Mouse (Mus musculus): Measurements from ENCODE around the gene Snap91. TPM values are rescaled to one million over a fixed set of nuclear protein-coding genes. Genes with fewer than 3 reads are reported as not detected.

The Snap91 gene
- total RNA-seq, 4 experiments from 2014 or later = 0.24 to 0.56 (median 0.24) TPM

- no peak for DNase-seq (ENCODE audit: low spot score in 2 of 2)
Measured at GRCm38 (mm10) chr9:86814340-86814739, 66.1 kb downstream of the Snap91 start.

GRCm38 (mm10) chr9:86813327-86813726 is 67.1 kb downstream of the Snap91 start:
- no peak for DNase-seq (ENCODE audit: low spot score in 2 of 2)

GRCm38 (mm10) chr9:86810696-86811232 is 69.7 kb downstream of the Snap91 start:
- DNase-seq (ENCODE audit: low spot score in 2 of 2) = no peak

- DNase-seq (ENCODE audit: low spot score in 2 of 2) = no peak
Measured at GRCm38 (mm10) chr9:86810213-86810612, 70.2 kb downstream of the Snap91 start.

- DNase-seq (ENCODE audit: low spot score in 2 of 2) = no peak
Measured at GRCm38 (mm10) chr9:86800600-86801163, 79.8 kb downstream of the Snap91 start.

GRCm38 (mm10) chr9:86799099-86799498 is 81.4 kb downstream of the Snap91 start:
- no peak for DNase-seq (ENCODE audit: low spot score in 2 of 2)

GRCm38 (mm10) chr9:86798686-86799085 is 81.8 kb downstream of the Snap91 start:
- DNase-seq (ENCODE audit: low spot score in 2 of 2) = no peak

GRCm38 (mm10) chr9:86798129-86798528 is 82.3 kb downstream of the Snap91 start:
- no peak for DNase-seq (ENCODE audit: low spot score in 2 of 2)

- DNase-seq (ENCODE audit: low spot score in 2 of 2) = no peak
Measured at GRCm38 (mm10) chr9:86797553-86797952, 82.9 kb downstream of the Snap91 start.

- DNase-seq (ENCODE audit: low spot score in 2 of 2) = no peak
Measured at GRCm38 (mm10) chr9:86795236-86795635, 85.2 kb downstream of the Snap91 start.

- DNase-seq (ENCODE audit: low spot score in 2 of 2) = no peak
Measured at GRCm38 (mm10) chr9:86791927-86792326, 88.5 kb downstream of the Snap91 start.

GRCm38 (mm10) chr9:86789186-86789585 is 91.3 kb downstream of the Snap91 start:
- no peak for DNase-seq (ENCODE audit: low spot score in 2 of 2)

GRCm38 (mm10) chr9:86782836-86783235 is 97.6 kb downstream of the Snap91 start:
- DNase-seq (ENCODE audit: low spot score in 2 of 2) = no peak

GRCm38 (mm10) chr9:86781426-86781825 is 99.0 kb downstream of the Snap91 start:
- DNase-seq (ENCODE audit: low spot score in 2 of 2) = no peak

- no peak for DNase-seq (ENCODE audit: low spot score in 2 of 2)
Measured at GRCm38 (mm10) chr9:86778212-86778611, 102.2 kb downstream of the Snap91 start.

GRCm38 (mm10) chr9:86777309-86777708 is 103.1 kb downstream of the Snap91 start:
- no peak for DNase-seq (ENCODE audit: low spot score in 2 of 2)

- no peak for DNase-seq (ENCODE audit: low spot score in 2 of 2)
Measured at GRCm38 (mm10) chr9:86775374-86775773, 105.1 kb downstream of the Snap91 start.

- no peak for DNase-seq (ENCODE audit: low spot score in 2 of 2)
Measured at GRCm38 (mm10) chr9:86773996-86774395, 106.5 kb downstream of the Snap91 start.

- no peak for DNase-seq (ENCODE audit: low spot score in 2 of 2)
Measured at GRCm38 (mm10) chr9:86772897-86773296, 107.6 kb downstream of the Snap91 start.

GRCm38 (mm10) chr9:86766991-86767390 is 113.5 kb downstream of the Snap91 start:
- DNase-seq (ENCODE audit: low spot score in 2 of 2) = no peak

- no peak for DNase-seq (ENCODE audit: low spot score in 2 of 2)
Measured at GRCm38 (mm10) chr9:86764002-86764401, 116.5 kb downstream of the Snap91 start.

GRCm38 (mm10) chr9:86762477-86763376 is 117.7 kb downstream of the Snap91 start:
- no peak for DNase-seq (ENCODE audit: low spot score in 2 of 2)
